Mouse (Mus musculus) thymus, adult 18-20 months (tissue): Measurements from ENCODE around the gene Exoc3l2.
"Not testable (repeated sequence)": the region's sequence is repeated elsewhere in the genome, so short reads cannot be mapped to it uniquely, and the experiment has no call there.

ENCODE experiments used
- DNase-seq, 2 experiments: peaks; one replicate each; pipeline ENCODE4 v3.0.0; 2022; ENCODE audit warnings: mixed read lengths in 2 of 2

Exoc3l2 gene

GRCm38 (mm10) chr7:19491731-19492130 lies 28.6 kb downstream of the Exoc3l2 start:
- no peak for DNase-seq

GRCm38 (mm10) chr7:19494751-19495474 lies 31.8 kb downstream of the Exoc3l2 start:
- no peak for DNase-seq

- DNase-seq: no peak
Observed at GRCm38 (mm10) chr7:19495521-19496213, 32.5 kb downstream of the Exoc3l2 start.

GRCm38 (mm10) chr7:19496214-19496555 lies 33.1 kb downstream of the Exoc3l2 start:
- DNase-seq: no peak

- no peak for DNase-seq
Observed at GRCm38 (mm10) chr7:19498326-19498725, 35.2 kb downstream of the Exoc3l2 start.

GRCm38 (mm10) chr7:19500420-19501363 lies 37.6 kb downstream of the Exoc3l2 start:
- DNase-seq: no peak

GRCm38 (mm10) chr7:19501658-19502057 lies 38.5 kb downstream of the Exoc3l2 start:
- DNase-seq: no peak

- DNase-seq: no peak
Observed at GRCm38 (mm10) chr7:19503481-19504068, 40.4 kb downstream of the Exoc3l2 start.

GRCm38 (mm10) chr7:19506326-19506725 lies 43.2 kb downstream of the Exoc3l2 start:
- no peak for DNase-seq

- DNase-seq: peak; percentile 40 to 43
Observed at GRCm38 (mm10) chr7:19506969-19507611, 44.0 kb downstream of the Exoc3l2 start.

GRCm38 (mm10) chr7:19507612-19507981 lies 44.5 kb downstream of the Exoc3l2 start:
- no peak for DNase-seq

- peak; percentile 87 to 89 for DNase-seq
Observed at GRCm38 (mm10) chr7:19508150-19508923, 45.2 kb downstream of the Exoc3l2 start, which contains the start of the genes Bloc1s3 and Trappc6a. Gene Bloc1s3 (minus strand): TSS chr7:19508367. Gene Trappc6a (plus strand): TSS chr7:19508395.

GRCm38 (mm10) chr7:19508924-19509568 lies 45.9 kb downstream of the Exoc3l2 start:
- DNase-seq: no peak

GRCm38 (mm10) chr7:19509786-19510185 lies 46.7 kb downstream of the Exoc3l2 start:
- no peak for DNase-seq

- not testable (repeated sequence) for DNase-seq
Observed at GRCm38 (mm10) chr7:19511934-19512333, 48.8 kb downstream of the Exoc3l2 start.

- no peak for DNase-seq
Observed at GRCm38 (mm10) chr7:19512353-19512752, 49.2 kb downstream of the Exoc3l2 start.

GRCm38 (mm10) chr7:19517652-19518365 lies 54.7 kb downstream of the Exoc3l2 start, which contains the start of gene Nkpd1:
Gene Nkpd1 (plus strand): TSS chr7:19517838.
- DNase-seq: no peak

- DNase-seq: no peak
Observed at GRCm38 (mm10) chr7:19520032-19520431, 56.9 kb downstream of the Exoc3l2 start.

- no peak for DNase-seq
Observed at GRCm38 (mm10) chr7:19523017-19523756, 60.1 kb downstream of the Exoc3l2 start.
